Mouse (Mus musculus): ENCODE data around the gene Yes1. TPM values are rescaled to one million over a fixed set of nuclear protein-coding genes. Genes with fewer than 3 reads are reported as not detected.
"Not testable (repeated sequence)": the region's sequence is repeated elsewhere in the genome, so short reads cannot be mapped to it uniquely, and the experiment has no call there.

The Yes1 gene
- polyA plus RNA-seq (2017; shearing (Covaris generic)) = under 1 TPM; 0.43 to 0.61 TPM

DNA sequence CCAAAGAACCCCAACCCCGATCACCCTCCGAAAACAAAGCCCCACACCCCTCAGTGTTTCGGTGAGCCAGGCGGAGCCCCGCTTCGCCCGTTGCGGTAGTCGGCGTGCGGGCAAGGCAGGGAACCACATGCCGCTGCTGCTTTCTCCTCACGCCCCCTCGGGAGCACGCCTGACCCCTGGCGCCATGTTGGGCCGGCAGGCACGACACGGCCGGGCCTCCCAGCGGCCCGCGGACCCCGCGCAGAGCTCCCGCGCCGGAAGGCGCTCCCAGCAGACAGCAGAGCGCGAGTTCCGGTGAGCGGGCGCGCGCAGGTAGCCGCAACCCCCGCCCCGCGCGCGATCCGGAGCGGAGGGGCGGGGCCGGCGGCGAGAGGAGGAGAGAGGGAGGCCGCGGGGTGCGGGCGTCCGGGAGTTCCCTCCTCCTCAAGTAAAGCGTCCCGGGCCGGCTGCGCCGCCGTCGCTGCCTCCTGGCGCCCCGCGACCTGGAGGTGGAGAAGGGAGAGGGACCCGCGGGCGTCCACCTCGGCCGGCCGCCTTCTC lies at the start of gene Yes1:
Gene Yes1 (plus strand): TSS at position 371 of the 540 bp plus-strand sequence.
- peak; percentile 80 for ATAC-seq

DNA sequence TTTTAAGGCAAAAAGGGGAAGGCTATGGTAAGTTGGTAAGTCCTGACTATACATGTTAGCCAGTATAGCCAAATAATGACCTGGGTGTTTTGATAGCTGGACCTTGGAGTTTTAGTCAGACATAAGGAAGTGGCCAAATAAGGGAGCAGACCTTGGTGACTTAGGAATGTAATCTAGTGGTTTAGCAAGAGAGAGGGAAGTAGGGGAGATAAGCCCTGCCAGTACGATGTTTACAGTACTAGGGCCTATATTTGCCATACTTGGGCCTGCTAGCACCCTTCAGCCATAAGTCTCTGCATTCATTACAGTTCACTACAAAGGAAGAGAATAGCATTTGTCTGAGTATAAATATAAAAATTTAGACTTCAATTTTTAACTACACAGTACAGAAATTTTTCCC lies 46.3 kb upstream of the Yes1 start:
- no peak for ATAC-seq

DNA sequence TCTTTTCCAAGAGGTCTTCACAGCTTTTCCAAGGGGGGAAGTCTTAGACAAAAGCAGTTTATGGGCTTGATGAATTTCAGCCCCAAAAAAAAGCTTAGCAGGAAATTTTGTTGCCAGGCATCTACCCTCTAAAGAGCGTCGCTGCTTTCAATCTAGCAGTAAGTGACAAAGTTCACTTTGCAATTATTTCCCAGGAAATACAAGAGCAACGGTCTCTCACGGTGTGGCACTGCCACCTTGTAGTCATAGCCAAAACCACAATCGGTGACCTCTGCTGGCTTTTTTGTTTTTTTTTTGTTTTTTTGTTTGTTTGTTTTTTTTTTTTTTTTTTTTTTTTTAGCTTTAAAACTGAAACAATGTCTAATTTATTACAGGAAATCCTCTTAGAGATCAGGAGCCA lies 39.2 kb upstream of the Yes1 start:
- ATAC-seq = no peak

DNA sequence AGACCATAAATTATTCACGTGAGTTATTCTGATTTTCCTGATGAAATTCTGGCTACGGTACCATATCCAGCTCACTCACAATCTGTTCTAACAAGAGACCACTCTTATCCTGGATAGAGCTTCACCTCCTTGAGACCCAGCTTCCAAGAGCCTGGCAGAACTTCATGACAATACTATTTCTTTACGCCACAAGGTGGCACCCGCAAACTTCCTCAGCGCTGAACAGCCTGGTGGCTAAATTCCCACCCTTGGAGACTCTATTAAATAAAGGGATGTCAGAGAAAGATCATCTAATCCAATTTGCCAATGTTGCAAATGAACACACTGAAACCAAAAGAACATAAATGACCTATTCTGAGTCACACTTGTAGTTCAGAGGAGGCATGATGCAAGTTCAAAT lies 22.8 kb upstream of the Yes1 start:
- no peak for ATAC-seq

DNA sequence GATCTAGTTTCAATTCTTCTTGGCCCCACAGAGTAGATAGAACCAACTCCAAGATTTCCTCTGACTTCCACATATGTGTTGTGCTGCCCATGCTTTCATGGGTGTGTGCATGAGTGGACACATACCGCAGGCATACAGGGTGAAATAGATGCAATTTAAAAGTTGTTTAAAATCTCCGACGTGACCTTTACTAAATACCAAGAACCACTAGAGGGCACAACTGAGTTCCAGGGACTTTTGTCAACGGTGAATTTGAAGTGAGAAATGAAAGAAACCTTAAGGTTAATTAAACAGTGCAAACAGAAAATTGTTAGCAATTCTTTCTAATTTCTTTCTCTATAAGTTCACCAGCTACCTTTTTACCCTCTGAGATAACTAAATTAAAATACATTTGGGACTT lies 17.2 kb upstream of the Yes1 start:
- no peak for ATAC-seq

DNA sequence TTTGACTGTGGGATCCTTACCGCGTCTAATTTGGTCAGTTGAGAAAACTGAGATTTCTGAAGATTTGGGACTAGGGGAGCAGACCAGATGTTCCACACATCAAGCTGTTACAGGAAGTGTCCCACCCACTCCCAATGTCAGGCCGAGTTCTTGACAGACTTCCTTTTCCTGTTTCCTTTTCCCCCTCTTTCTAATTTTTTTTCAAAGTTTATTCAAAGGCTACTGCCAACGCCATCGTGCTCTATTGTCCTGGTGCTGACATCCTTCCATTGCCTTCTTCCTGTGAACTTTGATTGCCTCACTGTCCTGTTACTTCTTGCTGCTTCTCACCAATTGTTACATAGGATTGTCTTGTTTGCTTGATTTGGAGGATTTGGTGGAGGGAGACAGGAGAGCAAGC lies 16.6 kb upstream of the Yes1 start:
- no peak for ATAC-seq

DNA sequence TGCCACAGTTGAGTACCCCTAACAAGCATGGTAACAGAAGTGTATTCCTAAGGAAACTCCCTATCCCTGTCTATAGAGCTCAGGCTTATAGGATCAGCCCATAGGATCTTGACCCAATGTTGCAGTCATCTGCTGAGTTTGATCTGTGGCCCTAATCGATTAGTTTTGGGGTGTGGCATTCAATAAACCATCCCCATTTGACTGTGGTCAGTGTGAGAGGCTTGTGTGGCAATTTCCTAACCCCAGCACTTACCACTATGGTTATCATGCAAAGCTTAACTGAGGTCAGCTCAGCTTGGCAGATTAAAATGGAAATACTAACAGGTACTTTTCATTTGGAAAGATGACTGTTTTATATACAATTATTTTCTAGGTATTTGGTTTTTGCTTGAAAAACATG lies 5.1 kb upstream of the Yes1 start:
- ATAC-seq = no peak

DNA sequence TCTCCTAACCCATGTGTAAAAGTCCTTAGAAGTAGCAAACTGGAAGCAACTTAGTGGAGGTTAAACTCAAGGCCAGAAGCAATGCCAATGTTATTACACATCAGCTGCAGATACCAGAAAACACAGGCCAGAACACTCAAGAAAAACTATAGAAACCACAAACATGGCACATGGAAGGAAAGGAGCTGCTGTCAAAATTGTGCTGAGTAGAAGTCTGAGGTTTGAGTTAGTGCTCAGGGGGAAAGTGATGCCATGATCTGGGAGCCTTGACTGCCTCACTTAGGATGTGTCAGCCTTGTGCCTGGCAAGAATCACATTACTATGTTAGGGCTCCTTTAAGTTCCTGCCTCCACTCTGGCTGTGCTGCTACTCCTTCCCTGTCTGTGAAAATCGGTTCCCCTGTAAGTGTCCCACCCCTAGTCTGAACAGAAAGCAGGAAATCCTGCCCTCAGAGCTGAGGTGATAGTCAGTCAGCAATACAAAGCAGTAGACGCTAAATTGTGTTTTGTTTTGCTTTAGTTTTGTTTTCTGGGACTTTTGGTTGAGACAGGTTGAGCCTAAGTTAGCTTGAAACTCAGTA lies 3.1 kb upstream of the Yes1 start:
- ATAC-seq = no peak

DNA sequence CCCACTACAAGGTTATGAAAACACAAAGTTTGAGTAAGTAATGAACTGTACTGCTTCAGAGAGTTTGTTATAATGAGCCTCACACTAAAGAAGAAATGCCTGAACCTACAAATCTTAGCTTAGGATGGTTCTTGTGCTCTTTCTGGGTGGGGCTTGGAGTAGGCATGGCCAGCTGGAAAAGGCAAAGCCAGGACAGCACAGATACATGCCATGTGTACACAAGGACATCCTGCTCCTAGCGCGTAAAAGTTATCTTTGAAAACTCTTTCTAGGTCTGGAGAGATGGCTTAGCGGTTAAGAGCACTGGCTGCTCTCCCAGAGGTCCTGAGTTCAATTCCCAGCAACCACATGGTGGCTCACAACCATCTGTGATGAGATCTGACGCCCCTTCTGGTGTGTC lies 2.5 kb upstream of the Yes1 start:
- no peak for ATAC-seq

DNA sequence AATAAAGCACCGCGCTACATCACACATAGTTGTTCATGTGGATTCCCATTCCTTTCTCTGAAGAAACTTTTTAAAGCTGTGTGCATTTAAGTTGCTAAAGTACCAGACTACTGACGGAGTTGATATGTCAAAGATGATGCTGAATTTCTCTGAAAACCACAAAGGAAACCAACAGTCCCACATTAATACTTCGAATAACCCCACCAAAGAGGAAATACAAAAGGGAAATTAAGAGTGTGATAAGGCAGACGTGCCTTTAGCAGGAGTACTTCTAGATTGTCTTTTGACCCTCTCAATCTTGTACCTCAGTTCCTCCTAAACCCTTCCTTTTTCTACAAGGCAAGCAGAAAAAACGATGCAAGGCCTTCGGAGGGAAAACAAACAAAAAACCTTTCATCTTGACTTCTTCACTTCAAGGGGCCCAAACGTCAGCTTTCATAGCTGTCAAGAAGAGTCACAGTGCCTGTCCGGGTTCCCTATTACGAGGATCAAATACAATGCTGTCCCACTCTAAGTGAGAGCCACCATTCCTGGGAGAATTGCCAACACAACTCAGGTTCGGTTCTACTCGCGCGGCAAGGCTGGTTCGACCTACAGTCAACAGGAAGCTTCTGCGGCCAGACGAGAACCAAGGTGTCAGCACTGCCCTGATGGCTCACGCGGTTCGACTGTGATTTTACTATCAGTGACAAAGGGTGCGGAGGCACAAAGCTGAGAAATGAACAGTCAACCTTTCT lies 739 bp upstream of the Yes1 start:
- peak; percentile 61 for ATAC-seq

DNA sequence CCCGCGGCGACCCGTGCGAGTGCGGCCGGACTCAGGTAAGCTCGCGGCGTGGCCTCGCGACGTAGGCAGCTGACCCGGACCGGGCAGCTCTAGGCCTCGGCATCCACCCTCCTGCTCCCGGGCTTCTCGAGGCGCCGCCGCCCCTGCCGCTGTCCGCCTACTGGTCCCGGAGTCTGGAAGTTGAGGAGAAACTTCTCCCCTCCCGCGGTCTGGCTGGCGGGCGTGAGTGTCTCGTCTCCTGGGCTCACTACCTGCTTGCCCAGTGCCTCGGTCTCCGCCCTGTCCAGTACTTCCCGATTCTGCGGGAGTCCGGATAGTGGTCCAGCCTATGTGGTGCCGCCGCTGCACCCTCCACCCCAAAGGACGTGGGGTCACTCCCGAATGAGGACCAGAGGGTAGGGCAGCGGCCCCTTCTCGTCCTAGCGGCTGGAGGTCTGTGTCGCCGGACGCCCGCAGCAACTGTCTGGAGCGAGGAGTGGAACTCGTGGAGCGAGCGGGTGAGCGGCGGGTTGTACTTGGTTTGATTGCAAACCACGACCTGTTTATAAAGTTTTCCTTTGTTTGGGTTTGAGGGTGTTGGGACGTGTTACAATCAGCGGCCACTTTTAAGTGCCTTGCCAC lies 480 bp downstream of the Yes1 start:
- ATAC-seq = no peak

DNA sequence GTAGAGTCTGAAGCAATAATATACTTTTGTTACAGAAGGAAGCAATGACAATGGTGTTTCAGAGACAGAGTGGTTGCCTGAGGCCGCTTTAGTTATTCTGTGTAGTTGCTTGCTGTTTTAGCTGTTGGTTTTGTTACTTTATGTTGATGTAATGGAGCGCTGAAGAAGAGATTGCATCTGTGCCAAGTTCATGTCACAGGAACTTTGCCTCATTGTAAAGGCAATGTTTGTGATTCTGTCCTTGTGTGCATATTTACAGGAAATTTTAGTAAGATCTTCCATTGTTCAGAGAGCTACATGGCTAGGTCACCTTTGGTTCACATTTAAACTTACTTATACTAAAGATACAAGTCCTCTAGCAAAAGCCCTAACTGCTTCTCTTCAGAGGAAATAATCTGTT lies 3.3 kb downstream of the Yes1 start:
- no peak for ATAC-seq

DNA sequence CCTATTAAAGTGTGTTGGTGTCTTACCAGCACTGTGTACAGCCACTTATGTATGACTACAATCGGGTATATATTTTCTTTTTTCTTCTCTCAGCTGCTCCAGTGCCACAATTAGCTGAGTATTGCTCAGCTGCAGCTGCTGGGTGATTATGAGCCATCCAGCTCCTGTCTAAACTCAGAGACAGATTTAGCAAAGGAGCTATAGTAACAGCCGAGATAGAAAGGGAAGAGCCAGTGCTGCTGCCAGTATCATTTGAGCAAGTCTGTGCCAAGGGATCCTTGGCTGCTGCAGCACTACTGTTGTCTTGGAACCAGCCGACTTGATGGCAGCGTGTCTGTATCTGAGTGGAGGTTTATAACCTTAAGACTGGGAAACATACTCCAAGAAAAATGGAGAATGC lies 3.7 kb downstream of the Yes1 start:
- ATAC-seq = no peak

DNA sequence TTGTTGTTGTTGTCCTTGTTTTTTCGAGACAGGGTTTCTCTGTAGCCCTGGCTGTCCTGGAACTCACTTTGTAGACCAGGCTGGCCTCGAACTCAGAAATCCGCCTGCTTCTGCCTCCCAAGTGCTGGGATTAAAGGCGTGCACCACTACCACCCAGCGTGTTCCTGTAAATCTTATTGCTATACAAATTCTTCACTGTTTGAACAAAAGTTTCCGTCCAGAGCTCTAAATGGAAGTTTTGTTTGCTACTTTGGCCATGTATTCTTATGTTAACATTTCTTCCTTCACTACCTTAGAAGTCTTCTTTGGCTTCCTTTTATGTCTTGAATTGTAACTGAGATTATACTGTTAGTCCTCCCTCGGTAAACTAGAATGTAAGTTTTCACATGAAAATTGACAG lies 5.5 kb downstream of the Yes1 start:
- ATAC-seq = not testable (repeated sequence)

DNA sequence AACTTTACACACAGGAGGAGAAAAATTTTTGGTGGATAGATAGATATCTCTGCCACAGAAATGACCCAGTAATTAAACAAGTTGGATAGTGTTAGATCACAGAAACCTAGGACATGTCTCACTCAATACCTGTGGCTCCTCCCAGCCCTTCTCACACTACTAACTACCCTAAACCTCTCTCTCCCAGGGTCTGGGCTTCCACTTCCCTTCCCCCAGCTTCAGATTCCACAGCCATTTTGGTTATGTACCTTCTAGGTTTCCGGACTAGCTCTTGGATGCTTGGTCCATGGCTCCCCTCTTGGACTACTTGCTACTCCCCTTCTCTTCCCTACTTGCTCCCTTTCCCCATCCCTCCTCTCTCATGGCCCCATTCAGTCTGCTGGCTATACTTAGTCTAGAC lies 6.9 kb downstream of the Yes1 start:
- ATAC-seq = no peak

DNA sequence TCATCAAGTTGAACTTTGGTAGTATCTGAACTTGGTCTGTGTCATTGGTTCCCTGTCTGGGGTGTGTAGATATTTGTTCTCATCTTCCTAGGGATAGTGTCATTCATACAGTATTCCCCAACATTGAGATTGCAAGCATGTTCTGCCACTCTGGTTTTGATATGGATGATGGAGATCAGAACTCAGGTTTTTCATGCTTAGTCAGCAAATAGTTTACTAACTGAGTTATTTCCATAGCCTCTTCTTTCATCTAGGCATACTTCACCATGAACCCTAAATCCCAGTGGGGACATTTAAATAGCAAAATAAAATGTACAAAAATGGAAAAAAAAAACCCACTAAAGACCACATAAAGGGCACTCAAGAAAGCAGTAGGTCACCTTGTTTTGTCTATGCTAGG lies 12.7 kb downstream of the Yes1 start:
- ATAC-seq = no peak

DNA sequence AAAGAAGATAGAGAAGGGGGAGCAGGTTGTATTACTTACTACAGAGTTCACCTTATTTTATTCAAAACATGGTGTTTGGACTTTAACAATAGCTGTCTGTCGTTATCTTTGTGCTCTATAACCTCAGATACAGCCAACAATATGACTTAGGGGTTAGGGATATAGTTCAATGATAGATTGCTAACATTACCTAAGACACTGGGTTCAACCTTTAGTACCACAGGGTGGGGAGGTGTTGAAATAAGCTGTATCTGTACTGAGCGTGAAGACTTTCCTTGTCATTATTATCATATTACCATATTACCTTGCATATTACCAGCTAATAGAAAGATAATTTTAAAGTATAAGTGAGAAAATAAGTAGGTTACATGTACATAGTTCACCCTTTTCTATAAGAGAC lies 13.8 kb downstream of the Yes1 start:
- no peak for ATAC-seq

DNA sequence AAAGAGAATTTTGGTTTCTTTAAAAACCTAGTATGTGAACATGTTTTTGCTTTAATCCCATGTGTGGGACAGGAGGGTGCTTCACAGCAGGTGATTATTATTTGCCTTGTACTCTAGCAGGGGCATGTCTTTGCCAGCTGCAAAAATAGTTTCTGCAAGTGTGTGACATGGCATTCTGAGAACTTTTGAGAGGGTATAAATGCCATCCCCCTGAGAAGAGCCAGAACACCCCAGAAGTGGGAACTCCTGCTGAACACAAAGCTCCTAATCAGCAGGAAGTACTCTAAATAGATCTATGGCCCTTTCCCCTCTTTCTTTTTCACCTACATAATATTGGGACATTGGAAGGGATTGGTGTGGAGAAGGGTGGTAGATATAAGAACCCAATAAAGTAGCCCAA lies 22.2 kb downstream of the Yes1 start:
- ATAC-seq = no peak

DNA sequence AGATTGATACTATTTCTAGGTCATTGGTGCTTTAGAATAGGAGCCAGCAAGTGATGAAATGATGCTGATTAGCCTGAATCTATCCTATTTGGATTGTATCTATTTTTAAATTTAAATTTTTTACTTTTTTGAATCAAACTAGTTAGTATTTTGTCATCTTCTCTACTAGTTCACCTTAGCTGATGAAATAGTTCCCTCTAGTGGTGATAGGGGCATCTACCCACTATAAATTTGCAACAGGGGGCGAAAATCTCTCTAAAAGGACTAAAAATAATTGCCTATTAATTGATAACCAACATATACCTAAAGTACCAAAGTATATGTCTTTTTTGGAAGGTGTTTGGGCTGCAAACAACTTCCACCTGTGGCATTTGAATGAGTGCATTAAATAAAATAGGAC lies 46.4 kb downstream of the Yes1 start:
- ATAC-seq = no peak

DNA sequence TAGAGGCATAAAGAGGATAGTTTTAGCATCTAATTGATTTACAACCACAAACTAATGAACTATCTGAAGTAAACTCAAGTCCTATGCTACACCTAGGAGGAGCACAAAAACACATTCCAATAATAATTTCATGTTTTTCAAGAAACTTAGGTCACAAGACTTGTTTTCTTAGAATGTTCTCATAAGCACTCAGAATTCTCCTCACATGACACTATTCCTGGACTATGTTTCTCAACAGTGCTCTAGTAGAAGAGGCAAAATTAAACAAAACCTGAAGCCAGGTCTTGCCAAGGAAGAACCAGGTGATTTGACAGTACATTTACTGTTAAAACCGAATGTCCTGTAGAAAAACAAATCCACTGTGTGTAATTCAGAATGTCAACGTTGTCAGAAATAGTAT lies 71.5 kb downstream of the Yes1 start:
- no peak for ATAC-seq

DNA sequence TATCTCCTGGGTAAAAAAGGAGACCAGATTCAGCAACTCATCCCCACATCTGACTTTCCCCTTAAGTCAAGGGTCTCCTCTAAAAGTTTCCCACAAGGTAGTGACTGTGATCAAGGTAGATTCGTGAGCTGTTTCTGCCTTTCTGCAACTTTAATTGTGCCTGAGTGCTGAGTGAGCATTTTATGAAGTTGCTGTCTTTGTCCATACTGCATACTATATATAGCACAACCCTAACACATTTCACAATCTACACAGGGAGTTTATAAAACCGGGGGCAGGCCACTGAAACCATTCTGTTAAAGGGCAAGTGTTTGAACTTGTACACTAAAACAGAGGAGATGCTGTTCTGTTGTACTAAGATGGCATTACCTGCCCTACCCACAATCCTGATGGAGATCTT lies 82.4 kb downstream of the Yes1 start:
- ATAC-seq = no peak

DNA sequence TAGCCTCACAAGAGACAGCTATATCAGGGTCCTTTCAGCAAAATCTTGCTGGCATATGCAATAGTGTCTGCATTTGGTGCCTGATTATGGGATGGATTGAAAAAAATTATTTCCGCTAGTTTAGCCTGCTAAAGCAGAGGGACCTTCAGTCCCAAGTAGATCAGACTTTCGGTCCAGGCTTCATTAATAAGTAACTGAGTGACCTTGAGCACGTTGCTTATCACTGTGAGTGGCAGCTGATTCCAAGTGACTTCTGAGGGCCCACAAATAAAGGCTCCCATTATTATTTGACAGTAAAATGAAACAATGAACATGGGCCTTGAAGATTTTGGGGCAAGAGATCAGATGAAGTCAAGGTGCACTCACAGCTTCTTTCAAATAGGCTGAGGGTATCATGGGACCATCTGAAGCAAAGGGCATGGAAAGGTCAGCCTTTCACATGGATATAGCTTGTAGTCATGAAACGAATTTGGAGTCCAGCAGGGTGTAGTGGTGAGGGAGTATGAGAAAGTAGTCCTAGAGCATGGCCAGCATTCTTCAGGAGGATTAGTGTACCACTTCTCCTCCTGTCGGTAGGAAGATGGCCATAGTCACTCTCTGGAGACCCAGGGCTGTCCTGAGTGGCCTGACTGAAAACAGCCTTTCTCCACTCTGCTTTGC lies 86.4 kb downstream of the Yes1 start:
- ATAC-seq = no peak

DNA sequence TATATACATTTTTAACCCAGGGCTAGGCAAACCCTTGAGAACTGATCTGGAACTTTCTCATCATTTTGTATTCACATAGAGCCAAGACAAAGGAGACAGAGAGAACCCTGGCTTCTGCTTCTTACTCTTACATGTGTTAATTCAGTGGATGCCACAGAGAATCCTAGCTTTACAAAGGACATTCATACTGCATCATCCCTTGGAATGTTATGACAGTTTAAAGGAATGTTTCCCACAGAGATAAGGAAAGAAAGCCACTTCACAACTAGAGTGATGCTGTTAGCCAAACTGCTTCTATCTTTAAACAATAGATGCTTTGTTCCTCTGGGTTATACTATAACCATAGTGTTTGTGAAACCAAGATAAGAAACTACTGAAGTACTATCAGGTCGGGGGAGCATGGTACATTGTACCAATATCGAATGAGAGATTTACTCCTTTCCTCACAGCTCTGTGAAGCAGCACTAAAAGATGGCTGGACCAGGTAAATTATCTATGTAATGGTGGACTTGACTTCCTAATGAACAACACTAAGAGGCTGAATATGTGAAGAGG lies 95.3 kb downstream of the Yes1 start:
- no peak for ATAC-seq

Data from CD4-positive, CD25-positive, alpha-beta regulatory T cell, adult 4 months (primary cell).